Mouse (Mus musculus): ENCODE results near the gene Abhd11. TPM values are rescaled to one million over a fixed set of nuclear protein-coding genes. Genes with fewer than 3 reads are reported as not detected.

Abhd11 gene
- total RNA-seq, 2 experiments from 2014 or later: 67.3 to 77.9 TPM

GRCm38 (mm10) chr5:134986298-134987268 lies 22.4 kb upstream of the Abhd11 start:
- DNase-seq: no peak

DNA sequence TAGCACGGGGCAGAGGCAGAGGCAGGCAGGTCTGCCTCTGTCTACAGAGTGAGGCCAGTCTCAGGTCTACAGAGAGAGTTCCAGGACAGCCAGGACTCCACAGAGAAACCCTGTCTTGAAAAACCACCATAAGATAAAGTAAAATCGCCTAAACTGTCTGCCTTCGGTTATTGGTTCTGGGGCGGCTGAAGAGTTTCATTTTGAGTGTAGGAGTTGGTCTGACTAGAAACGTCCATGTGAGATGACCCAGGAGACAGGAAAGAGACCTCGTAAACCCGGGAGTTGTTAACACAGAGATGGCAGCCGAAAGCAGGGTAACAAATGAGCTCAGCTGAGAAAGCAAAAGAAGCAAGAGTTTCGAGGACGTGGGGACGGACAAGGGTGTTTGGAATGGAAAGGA lies 19.8 kb upstream of the Abhd11 start:
- DNase-seq: no peak

- no peak for DNase-seq
Measured at GRCm38 (mm10) chr5:134989741-134990140, 19.2 kb upstream of the Abhd11 start.

DNA sequence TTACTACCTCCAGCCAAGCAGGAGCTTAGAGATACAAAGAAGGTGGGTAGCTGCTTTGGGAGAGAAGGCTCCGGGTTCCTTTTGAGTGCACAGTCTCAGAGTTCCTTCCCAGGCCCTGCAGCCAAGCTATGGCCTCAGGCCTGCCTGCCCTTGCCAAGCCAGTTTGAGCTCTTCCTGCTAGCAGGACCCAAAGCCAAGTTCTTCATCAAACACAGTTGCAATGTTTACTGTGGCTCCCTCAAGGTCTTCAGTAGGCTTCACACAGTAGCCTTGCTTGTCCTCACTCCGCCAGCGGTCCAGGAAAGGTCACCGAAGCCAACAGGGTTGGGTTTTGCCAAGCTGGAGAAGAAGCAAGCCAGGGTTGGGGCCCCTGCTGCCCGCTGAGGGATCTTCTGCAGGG lies 16.4 kb upstream of the Abhd11 start:
- DNase-seq: peak; percentile 58

DNA sequence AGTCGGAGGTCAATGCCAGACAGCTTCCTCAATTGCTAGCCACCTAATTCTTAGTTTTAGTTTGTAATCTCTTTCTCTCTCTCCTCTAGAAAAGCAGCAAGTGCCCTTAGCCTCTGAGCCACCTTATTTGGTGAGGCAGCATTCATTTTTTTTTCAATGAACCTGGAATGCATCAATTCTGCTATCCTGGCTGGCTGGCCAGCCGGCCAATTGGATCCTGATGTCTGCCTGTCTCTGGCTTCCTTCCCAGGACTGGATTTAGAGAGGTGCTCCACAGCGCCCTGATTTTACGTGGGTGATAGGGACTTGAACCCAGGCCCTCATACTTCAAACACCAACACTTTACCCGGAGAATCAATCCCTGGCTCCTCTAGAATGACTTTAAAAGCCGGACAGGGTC lies 10.6 kb upstream of the Abhd11 start:
- no peak for DNase-seq

DNA sequence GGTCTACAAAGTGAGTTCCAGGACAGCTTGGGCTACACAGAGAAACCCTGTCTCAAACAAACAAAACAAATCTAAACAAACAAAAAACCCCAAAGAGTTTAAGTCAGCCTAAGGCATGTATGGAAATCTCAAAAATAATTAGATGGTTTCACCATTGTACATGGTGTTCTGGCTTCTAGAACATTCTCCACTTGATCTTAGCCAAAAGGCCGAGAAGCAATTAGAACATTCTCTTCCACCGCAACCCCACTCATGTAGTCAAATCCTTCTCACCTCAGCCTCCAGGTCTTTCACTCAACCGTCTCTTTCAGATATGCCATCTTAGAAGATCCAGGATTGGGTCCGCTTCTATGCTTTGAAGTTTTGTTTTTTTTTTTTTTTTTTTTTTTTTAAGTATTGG lies 9.2 kb upstream of the Abhd11 start:
- DNase-seq: no peak

DNA sequence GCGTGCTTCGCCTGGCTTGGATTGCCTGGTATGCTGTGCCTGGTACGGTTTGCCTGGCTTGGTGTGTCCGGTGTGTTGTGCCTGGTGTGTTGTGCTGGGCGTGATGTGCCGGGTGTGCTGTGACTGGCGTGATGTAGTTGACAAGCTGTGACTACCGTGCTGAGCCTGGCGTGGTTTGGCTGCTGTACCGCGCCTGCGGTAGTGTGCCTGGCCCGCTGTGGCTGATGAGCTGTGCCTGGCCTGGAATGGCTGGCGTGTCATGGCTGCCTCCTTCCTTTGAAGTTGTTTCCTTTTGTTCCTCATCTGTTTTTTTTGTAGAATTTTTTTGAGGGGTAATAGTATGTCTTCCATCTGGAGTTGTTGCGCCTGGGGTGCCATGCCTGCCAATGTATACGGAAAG lies 8.2 kb upstream of the Abhd11 start:
- no peak for DNase-seq

- peak; percentile 52 for DNase-seq
Measured at GRCm38 (mm10) chr5:135001309-135001708, 7.6 kb upstream of the Abhd11 start.

DNA sequence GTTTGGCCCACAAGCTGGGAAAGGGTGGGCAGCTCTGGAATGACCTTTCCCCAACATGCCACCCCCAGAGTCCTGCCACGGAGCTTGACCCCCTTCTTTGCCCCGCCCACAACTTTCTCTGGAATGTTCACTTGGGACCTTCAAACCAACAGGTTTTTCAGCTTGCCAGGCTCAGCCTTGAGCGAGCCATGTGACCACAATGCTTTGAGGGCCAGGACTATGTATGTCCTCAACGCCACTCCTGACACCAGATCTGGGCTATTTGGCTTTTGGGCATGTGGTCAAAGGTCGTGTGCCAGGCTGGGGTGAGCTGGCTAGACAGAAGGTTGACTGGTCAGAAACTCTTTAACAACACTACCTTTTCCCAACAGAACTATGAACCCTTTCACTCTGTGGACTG lies 6.8 kb upstream of the Abhd11 start:
- DNase-seq: peak; percentile 35

- DNase-seq: no peak
Measured at GRCm38 (mm10) chr5:135007802-135008571, 965 bp upstream of the Abhd11 start.

DNA sequence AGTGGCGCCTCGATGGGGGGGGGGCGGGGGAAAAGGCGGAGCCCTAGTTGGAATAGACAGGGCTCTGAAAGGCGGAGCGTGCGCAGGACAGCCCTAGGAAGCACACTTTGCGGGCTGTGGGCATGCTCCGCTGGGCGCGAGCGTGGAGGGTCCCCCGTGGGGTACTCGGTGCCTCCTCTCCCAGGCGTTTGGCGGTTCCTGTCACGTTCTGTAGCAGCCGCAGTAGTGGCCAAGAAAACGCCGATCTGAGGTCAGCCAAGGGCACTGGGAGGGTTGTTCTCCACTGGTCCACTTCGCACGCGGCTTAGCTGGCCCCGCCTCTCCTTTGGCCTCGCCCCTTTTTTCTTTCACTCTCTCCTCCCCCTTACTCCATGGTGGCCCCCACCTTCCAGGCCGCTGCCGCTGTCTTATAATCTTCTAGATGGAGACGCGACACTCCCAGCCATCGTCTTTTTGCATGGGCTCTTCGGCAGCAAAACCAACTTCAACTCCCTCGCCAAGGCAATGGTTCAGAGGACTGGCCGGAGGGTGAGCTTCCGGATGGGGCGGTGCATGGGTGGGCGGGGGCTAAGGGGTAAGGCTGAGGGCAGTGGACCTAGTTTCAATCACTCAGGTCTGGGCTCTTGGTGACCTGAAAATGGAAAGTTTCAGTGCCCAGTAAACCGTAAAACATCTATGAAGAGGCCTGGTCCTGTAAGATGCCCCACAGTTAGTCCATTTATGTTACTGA lies 803 bp downstream of the Abhd11 start:
- DNase-seq: peak; percentile 90

DNA sequence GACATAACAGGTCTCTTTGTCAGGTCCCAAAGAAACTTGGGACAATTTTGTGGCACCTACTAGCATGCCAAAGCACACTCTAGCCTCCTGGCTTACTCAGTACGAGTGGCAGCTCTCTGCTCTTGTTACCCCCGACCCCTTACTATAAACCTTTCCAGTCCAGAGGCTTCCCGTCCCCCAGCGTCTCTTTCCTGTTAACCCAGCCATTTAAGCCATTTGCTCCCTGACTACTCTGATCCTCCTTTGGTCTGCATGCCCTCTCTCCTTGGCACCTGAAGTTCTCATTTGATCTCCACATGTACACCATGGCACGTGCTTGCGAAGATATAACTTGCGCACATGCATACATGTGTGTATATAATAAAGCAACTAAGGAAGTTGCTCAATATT lies 1.4 kb downstream of the Abhd11 start:
- no peak for DNase-seq

DNA sequence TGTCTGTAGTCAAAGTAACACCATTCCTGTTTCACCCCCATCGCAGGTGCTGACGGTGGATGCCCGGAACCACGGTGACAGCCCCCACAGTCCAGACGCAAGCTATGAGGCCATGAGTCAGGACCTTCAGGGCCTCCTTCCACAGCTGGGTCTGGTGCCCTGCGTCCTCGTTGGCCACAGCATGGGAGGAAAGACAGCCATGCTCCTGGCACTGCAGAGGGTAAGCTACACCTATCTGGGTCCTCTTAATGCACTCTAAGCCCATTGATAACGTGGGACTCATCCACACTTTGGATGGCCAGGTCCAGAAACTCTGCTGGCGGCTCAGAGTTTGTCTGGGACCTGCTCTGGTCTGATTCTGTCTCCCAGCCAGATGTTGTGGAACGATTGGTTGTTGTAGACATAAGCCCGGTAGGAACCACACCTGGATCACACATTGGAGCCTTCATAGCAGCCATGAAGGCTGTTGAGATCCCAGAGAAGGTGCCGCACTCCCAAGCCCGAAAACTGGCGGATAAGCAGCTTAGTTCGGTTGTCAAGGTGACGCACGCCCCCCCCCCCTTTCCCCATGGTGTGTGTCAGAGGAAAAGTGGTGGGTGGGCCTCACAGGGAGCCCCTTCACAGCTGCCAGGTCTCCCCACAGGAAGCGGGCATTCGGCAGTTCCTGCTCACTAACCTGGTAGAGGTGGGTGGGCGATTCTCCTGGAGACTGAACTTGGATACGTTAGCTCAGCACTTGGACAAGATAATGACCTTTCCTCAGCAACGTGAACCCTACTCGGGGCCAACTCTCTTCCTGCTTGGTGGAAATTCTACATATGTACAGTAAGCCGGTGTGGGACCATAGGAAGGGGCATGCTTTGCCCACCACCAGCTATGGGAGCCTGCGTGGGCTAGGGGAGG lies 2.1 kb downstream of the Abhd11 start:
- no peak for DNase-seq

DNA sequence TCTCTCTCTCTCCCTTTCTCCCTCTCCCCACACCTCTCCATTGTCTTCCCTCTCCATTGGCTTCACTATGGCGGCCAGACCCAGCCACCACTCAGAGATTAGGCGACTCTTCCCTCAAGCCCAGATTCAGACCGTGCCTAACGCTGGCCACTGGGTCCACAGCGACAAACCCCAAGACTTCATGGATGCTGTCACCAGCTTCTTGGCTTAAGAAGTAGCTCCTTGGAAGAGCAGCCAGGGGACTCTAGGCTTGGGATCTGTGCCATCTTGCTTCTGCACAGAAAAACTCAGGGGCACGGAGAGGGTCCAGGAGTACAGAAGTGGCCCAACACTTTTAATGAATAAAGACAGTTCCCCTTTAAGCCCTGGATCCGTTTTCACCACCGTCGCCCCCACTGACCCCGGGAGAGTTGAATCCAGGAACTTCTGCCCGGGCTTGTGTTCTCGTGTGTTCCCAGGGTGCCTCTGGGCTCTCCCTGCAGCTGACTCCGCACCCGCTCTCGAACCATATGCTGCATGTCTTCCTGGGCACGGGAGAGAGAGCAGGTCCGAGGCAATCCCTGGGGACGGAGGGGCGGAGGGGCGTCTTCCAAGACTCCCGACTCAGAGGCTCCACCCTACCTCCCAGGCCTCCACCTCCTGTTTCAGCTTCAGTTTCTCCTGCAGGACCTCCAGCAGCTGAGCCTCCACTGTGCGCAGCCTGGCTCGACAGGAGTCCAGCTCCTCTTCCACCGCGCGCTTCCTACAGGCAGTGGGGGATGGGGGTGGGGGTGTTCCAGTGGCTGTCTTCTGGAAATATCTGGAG lies 3.1 kb downstream of the Abhd11 start:
- DNase-seq: no peak

DNA sequence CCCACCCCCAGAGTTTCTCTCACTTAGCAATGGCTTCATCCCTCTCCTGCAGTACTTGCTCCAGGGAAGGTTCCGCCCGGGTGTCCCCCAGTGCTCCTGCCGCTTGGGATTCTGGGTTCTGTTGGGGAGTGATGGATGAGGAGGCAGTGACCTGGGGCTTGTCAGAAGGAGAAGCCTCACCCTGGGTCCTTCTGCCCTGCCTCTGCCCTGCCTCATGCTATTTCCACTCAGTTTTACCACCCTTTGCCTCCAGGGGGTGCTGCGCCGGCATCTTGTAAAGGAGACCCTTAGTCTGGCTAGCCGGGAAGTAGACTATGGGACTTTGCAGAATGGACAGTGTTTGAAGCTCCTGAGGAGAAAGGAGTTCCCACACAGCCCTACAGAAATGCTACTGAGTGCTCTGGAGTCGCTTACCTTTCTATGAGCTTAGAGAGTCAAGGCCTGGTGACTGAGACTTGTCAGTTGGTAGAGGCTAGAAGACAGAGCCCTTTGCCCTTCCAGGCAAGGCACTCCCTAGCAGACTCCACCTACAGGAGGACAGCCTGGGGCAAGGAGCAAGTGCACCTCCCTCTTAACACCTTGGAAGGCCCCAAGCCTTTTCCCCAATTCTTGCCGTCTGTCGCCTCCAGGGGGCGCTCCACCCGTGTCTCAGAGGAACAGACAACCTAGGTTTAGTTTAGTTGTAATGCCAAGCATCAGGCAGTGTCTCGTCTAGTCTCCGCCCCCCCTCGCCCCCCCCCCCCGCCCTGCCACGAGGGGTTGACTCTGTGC lies 3.9 kb downstream of the Abhd11 start:
- peak; percentile 91 for DNase-seq

GRCm38 (mm10) chr5:135015497-135015896 lies 6.5 kb downstream of the Abhd11 start:
- peak; percentile 92 for DNase-seq

DNA sequence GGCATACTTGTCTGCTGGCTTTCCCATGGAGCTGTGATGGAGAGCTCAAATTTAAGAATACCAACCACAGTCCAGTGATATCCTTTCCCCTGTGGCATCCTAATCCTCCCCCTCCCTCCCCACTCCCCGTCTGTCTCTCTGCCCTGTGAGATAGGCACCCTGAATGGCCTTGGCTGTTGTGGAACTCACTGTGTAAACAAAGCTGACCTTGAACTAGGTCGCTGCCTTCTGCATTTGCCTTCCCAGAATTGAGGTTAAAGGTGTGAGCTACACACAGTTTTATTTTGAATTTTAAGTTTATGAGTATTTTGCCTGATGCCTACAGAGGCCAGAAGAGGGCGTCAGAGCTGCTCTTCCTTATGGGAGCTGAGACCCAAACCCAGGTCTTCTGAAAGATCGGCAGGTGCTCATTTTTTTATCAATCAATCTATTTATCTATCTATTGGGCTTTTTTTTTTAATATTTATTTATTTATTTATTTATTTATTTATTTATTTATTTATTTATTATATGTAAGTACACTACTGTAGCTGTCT lies 7.3 kb downstream of the Abhd11 start:
- peak; percentile 38 for DNase-seq

- DNase-seq: peak; percentile 87
Measured at GRCm38 (mm10) chr5:135021814-135022213, 12.9 kb downstream of the Abhd11 start.

- peak; percentile 92 for DNase-seq
Measured at GRCm38 (mm10) chr5:135023344-135024173, 14.6 kb downstream of the Abhd11 start, which contains the start of gene Stx1a. Stx1a (plus strand) TSS chr5:135023482.

Measured in adrenal gland, postnatal 10 days (tissue).